Mouse (Mus musculus) brain, embryonic 18.5 days (tissue): ENCODE measurements around the gene Slc45a3.

ENCODE experiments used
- DNase-seq: peaks from one replicate; pipeline ENCODE4 v3.0.0-alpha.2; 2012; ENCODE audit warnings: low read depth, low spot score

Slc45a3 gene

GRCm38 (mm10) chr1:131993169-131994040 lies 30.6 kb downstream of the Slc45a3 start:
- DNase-seq = no peak

GRCm38 (mm10) chr1:131995062-131995461 lies 32.3 kb downstream of the Slc45a3 start:
- no peak for DNase-seq

GRCm38 (mm10) chr1:132000506-132000905 lies 37.7 kb downstream of the Slc45a3 start:
- DNase-seq = no peak

- no peak for DNase-seq
Observed at GRCm38 (mm10) chr1:132001880-132002330, 39.1 kb downstream of the Slc45a3 start.

- DNase-seq = no peak
Observed at GRCm38 (mm10) chr1:132003111-132003510, 40.3 kb downstream of the Slc45a3 start.

- no peak for DNase-seq
Observed at GRCm38 (mm10) chr1:132003817-132004216, 41.0 kb downstream of the Slc45a3 start.

DNA sequence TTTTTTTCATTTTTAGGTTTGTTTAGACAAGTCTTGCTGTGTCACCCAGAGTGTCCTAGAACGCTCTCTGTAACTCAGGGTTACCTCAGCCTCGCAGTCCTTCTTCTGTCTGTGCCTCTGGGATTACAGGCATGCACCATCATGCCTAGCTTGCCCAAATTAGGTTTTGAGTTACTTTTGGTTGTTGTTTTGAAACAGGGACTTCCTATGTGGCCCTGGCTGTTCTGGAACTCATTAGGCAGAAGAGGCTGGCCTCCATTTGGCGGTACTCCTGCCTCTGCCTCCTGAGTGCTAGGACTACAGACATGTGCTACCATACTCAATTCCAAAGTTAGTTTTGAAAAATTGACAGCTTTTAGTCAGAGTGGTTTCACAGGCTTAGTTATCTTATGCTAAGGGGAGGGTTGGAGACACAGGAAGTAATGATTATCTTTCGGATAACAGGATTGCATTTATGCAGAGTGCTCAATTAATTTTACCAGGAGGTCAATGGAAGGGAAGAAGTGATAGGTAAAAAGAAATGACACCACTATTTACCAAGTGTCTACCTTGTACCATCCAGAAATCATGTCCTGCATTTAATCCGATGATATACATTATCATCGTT lies 41.9 kb downstream of the Slc45a3 start:
- DNase-seq = no peak

- no peak for DNase-seq
Observed at GRCm38 (mm10) chr1:132005466-132005865, 42.7 kb downstream of the Slc45a3 start.

DNA sequence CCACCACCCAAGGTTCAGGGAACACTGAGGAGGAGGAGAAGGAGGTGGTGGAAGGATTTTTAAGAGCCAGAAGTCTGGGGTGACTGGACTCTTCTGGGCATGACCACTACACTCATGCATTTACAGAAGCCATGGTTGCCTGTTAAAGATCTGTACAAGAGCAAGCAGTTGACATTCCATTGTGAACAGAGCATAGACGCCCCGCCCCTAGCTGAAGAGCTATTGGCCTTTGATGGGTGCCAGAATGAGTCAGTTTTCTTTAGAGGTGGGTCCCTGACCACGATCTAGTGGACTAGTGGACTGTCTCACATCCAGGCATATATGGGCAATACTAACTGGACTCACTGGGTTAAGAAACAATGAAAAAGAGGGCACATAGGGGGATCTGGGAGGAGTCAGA lies 43.3 kb downstream of the Slc45a3 start:
- no peak for DNase-seq

DNA sequence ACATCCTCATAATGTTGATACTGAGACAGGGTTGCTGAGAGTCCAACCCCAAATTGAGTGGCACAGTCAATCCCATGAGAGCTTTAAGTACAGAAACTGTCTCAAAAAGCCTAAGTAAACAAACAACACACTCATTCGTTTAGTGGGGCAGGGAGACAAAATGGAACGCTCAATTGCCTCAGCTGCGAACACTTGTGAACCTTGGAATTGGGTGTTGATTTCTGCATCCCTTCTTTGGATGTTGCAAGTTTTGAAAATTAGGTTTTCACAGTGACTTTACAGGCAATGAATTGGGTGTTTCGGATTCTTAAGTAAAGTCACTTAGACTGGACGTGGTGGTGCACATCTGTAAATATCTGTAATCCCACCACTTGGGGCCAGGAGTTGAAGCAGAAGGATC lies 44.0 kb downstream of the Slc45a3 start:
- no peak for DNase-seq

DNA sequence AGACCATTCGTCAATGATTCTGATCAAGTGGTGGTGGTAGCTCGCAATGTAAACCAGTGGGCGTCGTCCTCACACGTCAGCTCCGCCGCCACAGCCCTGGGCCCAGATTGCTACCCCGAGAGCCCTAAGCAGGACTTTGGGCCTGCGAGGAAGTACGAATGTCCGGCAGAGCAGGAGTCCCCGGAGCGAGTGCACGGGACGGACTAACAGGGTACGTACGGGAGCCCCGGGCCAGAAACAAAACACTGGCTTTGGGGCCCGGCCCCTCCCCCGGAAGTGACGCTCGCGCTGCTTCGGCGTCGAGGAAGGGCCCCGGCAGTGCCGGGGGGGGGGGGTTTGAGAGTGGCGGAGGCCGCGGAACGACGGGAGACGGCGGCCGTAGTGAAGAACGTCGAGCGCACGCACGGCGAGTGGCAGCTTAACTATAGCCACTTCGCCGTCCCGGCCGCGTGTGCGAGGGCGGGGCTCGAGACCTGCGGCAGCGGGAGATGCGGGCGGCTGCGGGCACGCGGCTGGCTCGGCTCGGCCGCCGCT lies 44.6 kb downstream of the Slc45a3 start, which contains the start of gene Elk4:
Elk4 (plus strand) TSS at position 326 of the 534 bp plus-strand sequence.
- DNase-seq = peak; percentile 63

DNA sequence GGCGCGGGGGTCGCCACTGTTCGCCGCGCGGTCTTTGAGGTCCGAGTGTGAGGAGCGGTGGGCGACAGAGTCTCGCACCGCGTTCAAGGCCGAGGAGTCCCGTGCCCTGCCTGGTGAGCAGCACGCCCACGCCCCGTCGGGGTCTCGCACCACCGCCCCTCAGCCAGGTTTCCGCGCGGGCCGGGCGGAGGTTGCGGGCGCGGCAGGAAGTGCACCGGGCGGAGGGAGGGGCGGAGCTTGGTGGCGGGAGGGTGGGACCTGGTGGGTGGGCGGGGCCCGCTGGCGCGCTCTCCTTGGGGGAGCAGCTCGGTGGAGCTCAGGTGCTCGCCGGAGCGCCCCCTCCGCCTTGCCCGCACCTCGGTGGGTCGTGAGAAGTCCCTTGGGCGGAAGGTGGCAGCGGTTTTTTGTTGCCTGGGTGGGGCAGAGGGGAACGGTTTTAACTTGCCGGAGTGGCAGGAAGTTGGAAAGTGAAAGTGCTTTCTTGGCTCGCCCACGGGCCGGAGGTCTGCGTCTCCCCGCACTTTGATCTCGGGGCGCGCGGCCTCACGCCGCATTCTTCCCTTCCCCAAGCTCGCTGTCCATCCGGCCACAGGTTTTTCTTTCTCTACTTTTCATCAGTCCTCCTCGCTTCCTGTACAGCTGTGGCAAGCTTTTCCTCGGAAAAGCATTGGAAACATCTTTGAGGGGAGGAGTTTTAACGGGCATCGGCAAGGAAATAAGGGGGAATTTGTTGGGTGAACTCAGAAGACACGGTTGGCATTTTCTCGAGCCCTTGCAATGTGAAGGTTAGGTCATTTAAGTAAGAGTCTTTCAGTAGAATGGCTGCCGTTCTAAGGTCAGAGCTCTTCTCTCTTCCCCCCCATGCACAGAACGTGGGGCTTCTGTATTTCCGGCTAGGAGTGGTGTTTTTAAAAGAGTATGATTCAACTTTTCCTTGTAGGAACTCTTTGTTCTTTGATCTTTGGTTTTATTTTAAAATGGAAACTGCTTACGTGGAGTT lies 45.4 kb downstream of the Slc45a3 start:
- DNase-seq = peak; percentile 59

DNA sequence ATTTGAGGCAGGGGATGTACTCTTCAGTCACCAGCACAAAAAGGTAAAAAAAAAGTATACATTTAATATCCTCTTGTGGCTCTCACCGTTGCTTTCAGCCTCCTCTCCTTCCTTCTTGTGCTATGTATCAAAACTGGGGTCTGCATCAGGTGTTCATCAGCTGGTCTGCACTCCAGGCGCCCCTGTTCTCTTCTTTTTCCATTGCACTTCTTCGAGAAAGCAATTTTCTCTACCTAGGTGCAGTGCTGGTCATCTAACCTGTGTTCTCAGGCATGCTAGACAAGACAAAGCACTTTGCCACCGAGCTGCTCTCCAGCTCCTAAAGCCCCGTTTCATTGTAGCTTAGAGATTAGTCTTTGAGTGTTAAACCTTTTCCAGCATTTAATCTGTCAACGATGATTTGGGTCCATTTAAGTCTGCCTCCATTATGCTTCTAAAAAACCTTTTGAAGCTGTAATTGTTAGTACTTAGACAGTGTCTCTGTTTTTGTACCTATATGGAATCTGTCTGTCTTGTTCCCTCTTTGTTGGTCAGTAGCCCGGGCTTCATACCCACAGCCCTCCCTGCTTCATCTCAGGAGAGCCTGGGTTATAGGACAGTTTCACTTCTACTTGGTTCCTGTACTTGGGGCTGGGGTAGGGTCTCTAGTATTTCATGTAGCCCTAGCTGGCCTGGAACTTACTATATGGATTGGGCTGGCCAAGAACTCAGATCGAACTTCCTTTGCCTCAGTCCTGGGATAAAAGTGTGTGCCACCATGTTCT lies 46.3 kb downstream of the Slc45a3 start:
- no peak for DNase-seq

DNA sequence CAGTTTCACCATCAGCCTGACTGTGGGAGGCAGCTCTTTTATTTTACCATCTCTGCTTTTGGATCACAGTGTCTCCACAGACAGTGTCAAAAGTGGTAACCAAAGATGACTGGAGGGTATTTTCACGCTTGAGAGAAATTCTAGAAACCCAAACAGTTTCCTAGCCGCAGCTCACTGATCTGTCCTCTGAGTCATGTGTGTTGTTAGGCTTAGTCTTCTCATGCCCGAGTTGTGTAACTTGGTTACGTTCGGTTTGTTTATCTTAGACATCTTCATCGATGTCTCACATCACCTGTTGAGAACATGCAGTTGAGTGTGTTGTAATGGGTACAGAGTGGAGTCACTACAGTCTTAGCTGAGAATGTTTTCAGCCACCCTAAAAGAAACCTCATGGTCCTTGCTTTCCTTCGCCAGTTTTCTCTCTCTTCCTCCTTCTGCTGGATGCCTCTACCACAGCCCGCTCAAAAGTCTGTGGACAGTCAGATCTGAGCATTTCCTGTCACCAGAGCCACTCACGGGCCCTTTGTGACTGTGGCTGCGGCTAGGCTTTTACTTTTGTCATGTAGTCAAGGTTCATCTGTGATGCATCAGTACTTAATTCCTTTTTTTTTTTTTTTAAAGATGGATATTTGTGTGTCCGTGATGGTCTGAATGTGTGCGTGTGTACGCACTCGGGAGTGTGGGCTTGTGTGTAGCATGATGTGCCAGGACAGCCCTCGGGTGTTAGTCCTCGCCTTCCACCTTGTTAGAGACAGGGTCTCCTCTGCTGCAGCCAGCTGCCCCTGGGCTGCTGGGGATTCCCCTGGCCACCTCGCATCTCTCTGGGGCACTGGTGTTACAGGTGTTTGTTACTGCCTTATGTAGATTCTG lies 48.1 kb downstream of the Slc45a3 start:
- DNase-seq = no peak

GRCm38 (mm10) chr1:132011785-132012184 lies 49.0 kb downstream of the Slc45a3 start:
- no peak for DNase-seq

GRCm38 (mm10) chr1:132012861-132013260 lies 50.1 kb downstream of the Slc45a3 start:
- no peak for DNase-seq

GRCm38 (mm10) chr1:132014800-132015199 lies 52.0 kb downstream of the Slc45a3 start:
- no peak for DNase-seq

GRCm38 (mm10) chr1:132016691-132017090 lies 53.9 kb downstream of the Slc45a3 start:
- DNase-seq = no peak

DNA sequence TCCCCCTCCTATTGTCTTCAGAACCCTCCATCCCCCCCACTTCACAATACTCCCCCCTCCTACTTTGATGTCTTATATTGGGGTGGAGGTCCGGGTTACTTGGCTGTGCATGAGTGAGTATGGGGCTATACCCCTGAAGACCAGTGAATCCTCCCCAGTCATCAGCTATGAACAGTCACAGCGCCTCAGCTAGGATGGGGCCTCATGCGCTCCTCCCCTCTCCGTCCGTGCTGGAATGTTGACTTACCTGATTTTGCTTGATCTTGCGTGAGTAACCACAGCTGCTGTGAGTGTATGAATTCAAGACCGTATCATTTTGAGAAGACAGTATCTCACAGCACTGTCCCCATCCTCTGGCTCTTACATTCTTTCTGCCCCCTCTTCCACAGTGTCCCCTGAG lies 57.1 kb downstream of the Slc45a3 start:
- DNase-seq = no peak

DNA sequence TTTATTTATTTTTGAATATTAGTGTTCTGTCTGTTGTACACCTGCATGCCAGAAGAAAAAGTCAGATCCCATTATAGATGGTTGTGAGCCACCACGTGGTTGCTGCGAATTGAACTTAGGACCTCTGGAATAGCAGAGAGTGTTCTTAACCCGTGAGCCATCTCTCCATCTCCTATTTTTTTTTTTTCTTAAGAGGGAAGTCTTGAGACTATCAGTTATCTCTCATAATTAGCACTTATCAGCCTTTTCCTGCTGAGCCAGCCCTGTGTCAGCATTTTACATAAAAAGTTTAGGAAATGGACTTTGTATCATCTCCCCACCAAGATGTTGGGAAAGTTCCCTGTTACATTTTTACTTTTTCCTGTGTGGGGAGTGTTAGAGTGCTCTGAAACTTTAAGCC lies 59.3 kb downstream of the Slc45a3 start:
- no peak for DNase-seq
